Mouse (Mus musculus) regulatory T cell (primary cell): Measurements from ENCODE around the gene Zfp580.

Source experiments
- in situ Hi-C: fragments of 300-600 bp; cut with MboI, MseI; formaldehyde crosslinking; loops from one replicate; pipeline ENCODE4 v1.15.1; 2025; ENCODE audit warnings: high pct_unique_total_duplicates

Gene Zfp580

GRCm38 (mm10) chr7:5061774-5062359, 10.5 kb downstream of the Zfp580 start, which contains the start of gene U2af2:
U2af2 (plus strand) TSS chr7:5062143.
- in situ Hi-C loops, result loop anchor here (25.0 kb wide), 1 partner anchor 925 kb away; the partner anchor contains the start of gene Leng8

GRCm38 (mm10) chr7:5062360-5063001, 11.1 kb downstream of the Zfp580 start:
- in situ Hi-C loops, result loop anchor here (25.0 kb wide), 1 partner anchor 925 kb away; the partner anchor contains the start of gene Leng8

GRCm38 (mm10) chr7:5064886-5065285, 13.5 kb downstream of the Zfp580 start:
- in situ Hi-C loops, result loop anchor here (25.0 kb wide), 1 partner anchor 928 kb away; the partner anchor contains the start of gene Leng8

GRCm38 (mm10) chr7:5073586-5073985, 22.2 kb downstream of the Zfp580 start:
- in situ Hi-C loops, result loop anchor here (25.0 kb wide), 1 partner anchor 936 kb away; the partner anchor contains the start of gene Leng8

- in situ Hi-C loops, result loop anchor here (25.0 kb wide), 1 partner anchor 938 kb away; the partner anchor contains the start of gene Leng8
These were observed 23.6 kb downstream of the Zfp580 start for GRCm38 (mm10) chr7:5074984-5075383.

- in situ Hi-C loops, result no loop called here
These were observed 25.6 kb downstream of the Zfp580 start for GRCm38 (mm10) chr7:5076931-5077330.

GRCm38 (mm10) chr7:5079365-5080009, 28.1 kb downstream of the Zfp580 start:
- in situ Hi-C loops, result loop anchor here (10.0 kb wide), 1 partner anchor 1105 kb away; no protein-coding TSS in a partner anchor

- in situ Hi-C loops, result loop anchor here (10.0 kb wide), 1 partner anchor 1105 kb away; no protein-coding TSS in a partner anchor
These were observed 28.8 kb downstream of the Zfp580 start, which contains the start of gene Epn1 for GRCm38 (mm10) chr7:5080010-5080751. Epn1 (plus strand) TSS chr7:5080235.

- in situ Hi-C loops, result loop anchor here (10.0 kb wide), 1 partner anchor 1104 kb away; no protein-coding TSS in a partner anchor
These were observed 29.5 kb downstream of the Zfp580 start for GRCm38 (mm10) chr7:5080815-5081214.

GRCm38 (mm10) chr7:5081241-5081640, 29.9 kb downstream of the Zfp580 start:
- in situ Hi-C loops, result loop anchor here (10.0 kb wide), 1 partner anchor 1104 kb away; no protein-coding TSS in a partner anchor

- in situ Hi-C loops, result loop anchor here (10.0 kb wide), 1 partner anchor 1103 kb away; no protein-coding TSS in a partner anchor
These were observed 30.6 kb downstream of the Zfp580 start for GRCm38 (mm10) chr7:5081939-5082338.

GRCm38 (mm10) chr7:5083325-5084105, 32.2 kb downstream of the Zfp580 start:
- in situ Hi-C loops, result loop anchor here (10.0 kb wide), 1 partner anchor 1101 kb away; no protein-coding TSS in a partner anchor

- in situ Hi-C loops, result loop anchor here (10.0 kb wide), 1 partner anchor 1099 kb away; no protein-coding TSS in a partner anchor
These were observed 34.2 kb downstream of the Zfp580 start for GRCm38 (mm10) chr7:5085512-5085911.

- in situ Hi-C loops, result loop anchor here (10.0 kb wide), 1 partner anchor 1098 kb away; no protein-coding TSS in a partner anchor
These were observed 35.6 kb downstream of the Zfp580 start for GRCm38 (mm10) chr7:5086921-5087440.

GRCm38 (mm10) chr7:5087886-5088285, 36.5 kb downstream of the Zfp580 start:
- in situ Hi-C loops, result loop anchor here (10.0 kb wide), 1 partner anchor 1097 kb away; no protein-coding TSS in a partner anchor

- in situ Hi-C loops, result loop anchor here (10.0 kb wide), 1 partner anchor 1095 kb away; no protein-coding TSS in a partner anchor
These were observed 38.5 kb downstream of the Zfp580 start for GRCm38 (mm10) chr7:5089853-5090252.

- in situ Hi-C loops, result no loop called here
These were observed 39.8 kb downstream of the Zfp580 start for GRCm38 (mm10) chr7:5091008-5091728.

- in situ Hi-C loops, result no loop called here
These were observed 41.0 kb downstream of the Zfp580 start for GRCm38 (mm10) chr7:5092381-5092780.
